Mouse (Mus musculus) ES-Bruce4 (cell line): ENCODE results near the gene Slitrk5.

ENCODE experiments used
- CTCF ChIP-seq: IDR thresholded peaks from one replicate; pipeline ENCODE4 v1.8.1; 2011; ENCODE audit warnings: low read depth, low read length
- EP300 ChIP-seq: IDR thresholded peaks from 2 replicates; pipeline ENCODE4 v1.6.1; 2011; ENCODE audit warnings: low read depth, low read length; ENCODE audit not compliant: insufficient read depth
- POLR2A ChIP-seq: IDR thresholded peaks from one replicate; pipeline ENCODE4 v1.8.1; 2011; ENCODE audit warnings: low read length; ENCODE audit not compliant: insufficient read depth

DNA sequence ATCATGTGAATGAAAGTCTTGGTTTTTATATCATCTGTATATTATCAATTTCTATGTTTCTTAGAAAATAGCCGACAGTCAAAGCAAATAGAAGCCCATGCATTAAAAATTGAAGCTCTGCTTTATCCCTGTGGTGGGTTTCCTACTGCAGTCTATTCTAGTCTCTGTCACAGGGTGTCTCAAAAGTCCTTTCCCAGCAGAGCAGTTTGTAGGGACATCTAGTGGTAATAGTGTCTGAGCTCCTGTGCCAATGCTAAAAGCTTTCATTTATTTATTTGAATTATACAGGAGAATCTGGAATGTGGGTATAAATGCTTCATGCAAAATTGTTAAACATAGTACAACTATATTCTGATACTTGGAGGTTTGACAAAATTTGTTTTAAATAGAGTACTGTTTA lies 2.0 kb upstream of the Slitrk5 start:
- TF ChIP-seq EP300 = no peak
- TF ChIP-seq CTCF = no peak
- TF ChIP-seq POLR2A = no peak
